Mouse (Mus musculus): Measurements from ENCODE around the gene Rabl6. TPM values are rescaled to one million over a fixed set of nuclear protein-coding genes. Genes with fewer than 3 reads are reported as not detected.
A peak's percentile ranks its signal among the peaks of the same experiment; 100 is the strongest.
"Not testable (repeated sequence)": the region's sequence is repeated elsewhere in the genome, so short reads cannot be mapped to it uniquely, and the experiment has no call there.

Rabl6 gene
- polyA plus RNA-seq, 1 experiment from 2014 or later = 56.4 TPM

GRCm38 (mm10) chr2:25557964-25558360, 50.4 kb downstream of the Rabl6 start:
- peak; percentile 28; the same call in 1 of the 2 replicates for ATAC-seq (ENCODE audit: insufficient read depth, low FRiP score)
- WGBS = 1% methylated on average over 24 of the region's 24 CpGs

GRCm38 (mm10) chr2:25557221-25557963, 50.9 kb downstream of the Rabl6 start, which contains the start of gene Edf1:
Edf1 (plus strand) TSS chr2:25557847.
- under 1% methylated on average over 61 of the region's 61 CpGs for WGBS
- H3K36me3 ChIP-seq (ENCODE audit: control insufficient read depth, insufficient read depth, low read length) = peaks cover 12% of the 10 kb centered on the region; the same call in 1 of the 2 replicates
- no peaks in the 10 kb centered on the region for H3K9me3 ChIP-seq (replicated peaks; ENCODE audit: control insufficient read depth, low read length)
- H3K27ac ChIP-seq (ENCODE audit: low read length) = peak within 1 kb of the TSS; percentile 73
- peak within 1 kb of the TSS; percentile 95 for H3K4me2 ChIP-seq (ENCODE audit: low read depth, low read length)
- ATAC-seq (ENCODE audit: insufficient read depth, low FRiP score) = peak; percentile 97
- no peaks in the 10 kb centered on the region for H3K27me3 ChIP-seq (ENCODE audit: control insufficient read depth, insufficient read depth, low read length)
- peak within 1 kb of the TSS; percentile 87 for H3K4me3 ChIP-seq (replicated peaks; ENCODE audit: low read length)
- H3K4me1 ChIP-seq (ENCODE audit: control insufficient read depth, insufficient read depth, low read length) = peaks cover 18% of the 10 kb centered on the region
- H3K9ac ChIP-seq (ENCODE audit: low read length) = peak within 1 kb of the TSS; percentile 95

More at GRCm38 (mm10) chr2:25557964-25558360, 50.4 kb downstream of the Rabl6 start:
- no peaks in the 10 kb centered on the region for H3K27me3 ChIP-seq (ENCODE audit: control insufficient read depth, insufficient read depth, low read length)
- H3K36me3 ChIP-seq (ENCODE audit: control insufficient read depth, insufficient read depth, low read length) = peaks cover 17% of the 10 kb centered on the region
- no peaks in the 10 kb centered on the region for H3K9me3 ChIP-seq (replicated peaks; ENCODE audit: control insufficient read depth, low read length)
- H3K4me1 ChIP-seq (ENCODE audit: control insufficient read depth, insufficient read depth, low read length) = peaks cover 18% of the 10 kb centered on the region
- peak overlapping the region; percentile 95 for H3K9ac ChIP-seq (ENCODE audit: low read length)
- H3K4me3 ChIP-seq (replicated peaks; ENCODE audit: low read length) = peak overlapping the region; percentile 87
- peak overlapping the region; percentile 95 for H3K4me2 ChIP-seq (ENCODE audit: low read depth, low read length)
- peak overlapping the region; percentile 50; the same call in 1 of the 2 replicates for H3K27ac ChIP-seq (ENCODE audit: low read length)

GRCm38 (mm10) chr2:25556296-25556695, 52.0 kb downstream of the Rabl6 start:
- Histone ChIP-seq H3K9me3 (replicated peaks; ENCODE audit: control insufficient read depth, low read length) (no peaks in the 10 kb centered on the region), H3K4me3 (replicated peaks; ENCODE audit: low read length) (no peak overlapping the region), H3K9ac (ENCODE audit: low read length) (no peak overlapping the region), H3K4me1 (ENCODE audit: control insufficient read depth, insufficient read depth, low read length) (peaks cover 18% of the 10 kb centered on the region), H3K27ac (ENCODE audit: low read length) (no peak overlapping the region), H3K4me2 (ENCODE audit: low read depth, low read length) (no peak overlapping the region), H3K36me3 (ENCODE audit: control insufficient read depth, insufficient read depth, low read length) (peaks cover 5% of the 10 kb centered on the region; the same call in 1 of the 2 replicates), H3K27me3 (ENCODE audit: control insufficient read depth, insufficient read depth, low read length) (no peaks in the 10 kb centered on the region)
- ATAC-seq (ENCODE audit: insufficient read depth, low FRiP score) = no peak
- 65% methylated on average over 1 of the region's 1 CpGs for WGBS

GRCm38 (mm10) chr2:25555479-25555878, 52.8 kb downstream of the Rabl6 start:
- WGBS = 52% methylated on average over 2 of the region's 2 CpGs
- H3K36me3 ChIP-seq (ENCODE audit: control insufficient read depth, insufficient read depth, low read length); H3K9ac ChIP-seq (ENCODE audit: low read length); H3K9me3 ChIP-seq (replicated peaks; ENCODE audit: control insufficient read depth, low read length); H3K4me2 ChIP-seq (ENCODE audit: low read depth, low read length); H3K27me3 ChIP-seq (ENCODE audit: control insufficient read depth, insufficient read depth, low read length); H3K27ac ChIP-seq (ENCODE audit: low read length); ATAC-seq (ENCODE audit: insufficient read depth, low FRiP score); H3K4me3 ChIP-seq (replicated peaks; ENCODE audit: low read length): not testable (repeated sequence)
- peaks cover 18% of the 10 kb centered on the region for H3K4me1 ChIP-seq (ENCODE audit: control insufficient read depth, insufficient read depth, low read length)

- not testable (repeated sequence) for H3K27me3 ChIP-seq (ENCODE audit: control insufficient read depth, insufficient read depth, low read length); H3K4me1 ChIP-seq (ENCODE audit: control insufficient read depth, insufficient read depth, low read length); H3K4me3 ChIP-seq (replicated peaks; ENCODE audit: low read length); H3K27ac ChIP-seq (ENCODE audit: low read length); H3K9ac ChIP-seq (ENCODE audit: low read length); H3K9me3 ChIP-seq (replicated peaks; ENCODE audit: control insufficient read depth, low read length); ATAC-seq (ENCODE audit: insufficient read depth, low FRiP score); H3K36me3 ChIP-seq (ENCODE audit: control insufficient read depth, insufficient read depth, low read length); H3K4me2 ChIP-seq (ENCODE audit: low read depth, low read length)
- 92% methylated on average over 4 of the region's 4 CpGs for WGBS
Measured at GRCm38 (mm10) chr2:25553171-25553786, 55.0 kb downstream of the Rabl6 start.

DNA sequence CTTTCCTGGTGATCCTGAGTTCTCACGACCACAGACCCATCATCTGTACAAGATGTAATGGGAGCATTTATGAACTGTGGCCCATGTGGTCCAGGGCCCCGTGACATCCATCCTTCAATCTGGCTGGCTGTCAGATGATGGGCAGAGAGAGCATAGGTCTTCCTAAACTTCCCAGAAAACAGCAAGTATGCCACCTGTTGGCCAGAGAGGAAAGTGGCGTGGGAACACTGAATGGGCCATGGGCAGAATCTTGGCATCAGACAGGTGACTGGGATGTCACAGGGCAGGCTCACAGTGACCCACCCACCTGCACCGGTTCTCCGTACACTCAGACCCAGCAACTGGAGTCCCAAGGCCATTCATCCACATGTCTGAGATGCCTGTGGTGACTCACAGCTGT, 57.1 kb downstream of the Rabl6 start:
- Histone ChIP-seq H3K4me2 (ENCODE audit: low read depth, low read length) (no peak overlapping the region), H3K9me3 (replicated peaks; ENCODE audit: control insufficient read depth, low read length) (no peaks in the 10 kb centered on the region), H3K36me3 (ENCODE audit: control insufficient read depth, insufficient read depth, low read length) (no peaks in the 10 kb centered on the region), H3K27ac (ENCODE audit: low read length) (no peak overlapping the region), H3K4me3 (replicated peaks; ENCODE audit: low read length) (no peak overlapping the region), H3K9ac (ENCODE audit: low read length) (no peak overlapping the region), H3K27me3 (ENCODE audit: control insufficient read depth, insufficient read depth, low read length) (no peaks in the 10 kb centered on the region), H3K4me1 (ENCODE audit: control insufficient read depth, insufficient read depth, low read length) (peaks cover 4% of the 10 kb centered on the region)
- no peak for ATAC-seq (ENCODE audit: insufficient read depth, low FRiP score)
- 29% methylated on average over 5 of the region's 5 CpGs for WGBS

DNA sequence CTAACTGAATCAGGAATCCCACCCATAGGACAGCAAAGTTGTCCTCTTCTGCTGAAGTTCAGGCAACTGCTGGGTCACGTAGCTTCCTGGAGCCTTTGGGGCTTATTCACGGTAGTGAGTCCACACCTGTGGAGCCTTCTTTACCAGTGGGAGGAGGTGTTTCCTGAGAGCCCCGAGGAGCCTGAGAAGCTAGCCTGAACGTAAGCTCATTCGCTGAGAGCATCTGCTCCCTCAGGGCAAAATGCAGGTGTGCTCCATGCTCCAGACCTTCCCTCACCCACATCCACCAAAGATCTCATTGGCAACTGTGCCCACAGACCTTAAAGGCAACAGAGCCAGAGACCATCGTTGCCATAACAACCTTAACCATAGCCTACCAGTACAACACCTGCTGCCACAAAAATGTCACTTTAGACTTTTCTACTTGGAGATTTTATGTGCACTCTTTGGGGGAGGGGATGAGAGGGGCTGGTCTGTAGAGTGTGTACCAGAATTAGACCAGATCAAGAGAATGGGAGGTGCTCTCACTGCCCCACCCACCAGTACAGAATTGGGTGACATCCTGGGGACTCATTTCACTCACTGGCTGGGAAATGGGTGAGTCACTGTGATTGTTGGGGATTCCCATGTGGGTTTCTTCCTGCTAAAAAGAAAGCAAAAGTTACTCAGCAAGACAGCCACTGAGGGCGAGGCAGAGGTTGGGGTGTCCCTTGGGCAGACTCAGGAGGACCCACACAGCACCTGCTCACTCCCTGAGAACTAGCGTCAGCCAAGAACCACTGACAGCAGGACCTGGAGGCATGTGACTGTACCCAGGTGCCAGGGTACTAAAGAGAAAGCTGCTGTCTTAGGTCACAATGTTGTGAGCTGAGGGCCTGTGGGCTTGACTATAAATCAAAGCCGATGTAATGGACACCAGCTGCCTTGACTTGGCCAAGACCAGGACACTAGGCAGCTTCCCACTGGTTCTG, 59.0 kb downstream of the Rabl6 start:
- Histone ChIP-seq H3K4me2 (ENCODE audit: low read depth, low read length) (no peak overlapping the region), H3K4me1 (ENCODE audit: control insufficient read depth, insufficient read depth, low read length) (peaks cover 14% of the 10 kb centered on the region), H3K27ac (ENCODE audit: low read length) (no peak overlapping the region), H3K9ac (ENCODE audit: low read length) (no peak overlapping the region), H3K4me3 (replicated peaks; ENCODE audit: low read length) (no peak overlapping the region), H3K27me3 (ENCODE audit: control insufficient read depth, insufficient read depth, low read length) (no peaks in the 10 kb centered on the region), H3K9me3 (replicated peaks; ENCODE audit: control insufficient read depth, low read length) (no peaks in the 10 kb centered on the region), H3K36me3 (ENCODE audit: control insufficient read depth, insufficient read depth, low read length) (no peaks in the 10 kb centered on the region)
- 68% methylated on average over 9 of the region's 9 CpGs for WGBS
- ATAC-seq (ENCODE audit: insufficient read depth, low FRiP score) = no peak

DNA sequence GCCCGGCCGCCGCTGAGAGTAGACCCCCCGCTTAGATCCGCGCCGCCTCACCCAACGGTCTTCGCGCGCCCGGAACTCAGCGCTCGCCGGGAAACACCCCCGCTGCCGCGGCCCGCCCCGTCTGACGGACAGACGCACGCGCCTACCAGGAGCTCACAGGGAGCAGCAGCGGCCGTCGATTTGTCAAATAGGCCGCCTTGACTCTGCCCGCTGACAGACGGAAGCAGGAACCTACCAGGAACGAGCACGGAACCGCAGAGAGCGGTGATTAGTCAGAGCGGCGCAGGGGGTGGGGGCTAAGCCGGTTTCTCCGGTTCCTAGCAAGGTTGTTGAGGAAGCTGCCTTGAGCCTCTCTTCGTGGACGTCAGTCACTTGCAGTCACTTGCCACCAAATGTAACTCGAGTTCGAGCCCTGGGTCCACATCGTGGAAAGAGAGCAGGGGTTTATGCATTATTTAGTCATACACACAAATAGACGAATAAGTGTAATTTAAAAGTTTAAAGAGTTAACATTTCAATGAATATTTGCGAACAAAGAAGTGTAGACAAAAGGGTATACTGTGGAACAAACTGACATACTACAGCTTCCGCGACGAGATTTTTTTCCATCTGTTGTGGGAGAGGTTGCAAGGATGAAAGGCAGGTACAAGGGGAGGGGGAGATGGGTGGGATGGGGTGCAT, 61.4 kb downstream of the Rabl6 start, which contains the start of gene Traf2:
Gene Traf2, minus strand, starts transcription at position 130 of the 681 bp plus-strand sequence.
- Histone ChIP-seq H3K4me1 (ENCODE audit: control insufficient read depth, insufficient read depth, low read length) (peaks cover 14% of the 10 kb centered on the region), H3K4me2 (ENCODE audit: low read depth, low read length) (peak within 1 kb of the TSS; percentile 86), H3K36me3 (ENCODE audit: control insufficient read depth, insufficient read depth, low read length) (no peaks in the 10 kb centered on the region), H3K9ac (ENCODE audit: low read length) (peak within 1 kb of the TSS; percentile 85), H3K27me3 (ENCODE audit: control insufficient read depth, insufficient read depth, low read length) (no peaks in the 10 kb centered on the region), H3K4me3 (replicated peaks; ENCODE audit: low read length) (peak within 1 kb of the TSS; percentile 83), H3K9me3 (replicated peaks; ENCODE audit: control insufficient read depth, low read length) (no peaks in the 10 kb centered on the region), H3K27ac (ENCODE audit: low read length) (peak within 1 kb of the TSS; percentile 57)
- peak; percentile 100 for ATAC-seq (ENCODE audit: insufficient read depth, low FRiP score)
- WGBS = 3% methylated on average over 48 of the region's 48 CpGs
